Mouse (Mus musculus) thymus, adult 2 months (tissue): ENCODE data around the gene Ephx4.

Experiments used
- CTCF ChIP-seq: fragments of 200-500 bp; IDR thresholded peaks from 2 replicates; pipeline ENCODE4 v1.5.1; 2012; ENCODE audit warnings: mild to moderate bottlenecking, control low read depth, low read length, moderate library complexity, borderline replicate concordance; ENCODE audit not compliant: control insufficient read depth, poor library complexity, insufficient read depth; ENCODE audit errors: extremely low read depth
- POLR2A ChIP-seq: fragments of 200-500 bp; IDR thresholded peaks from 2 replicates; pipeline ENCODE4 v1.6.1; 2012; ENCODE audit warnings: mild to moderate bottlenecking, low read length, control low read depth, moderate library complexity; ENCODE audit not compliant: control insufficient read depth, poor library complexity, insufficient read depth; ENCODE audit errors: extremely low read depth

GRCm38 (mm10) chr5:107434001-107434400 lies 31.5 kb downstream of the Ephx4 start:
- TF ChIP-seq POLR2A (no peak), CTCF (no peak)
